Mouse (Mus musculus): ENCODE results near the gene Gal3st1.

- no peak for TF ChIP-seq MAX (IDR thresholded peaks at IDR 0.05; ENCODE audit: low read length)
- TF ChIP-seq POLR2A (IDR thresholded peaks at IDR 0.05; ENCODE audit: control insufficient read depth in 1 of 2, insufficient read depth in 1 of 2, low read depth in 1 of 2, low read length in 2 of 2, poor library complexity in 1 of 2): no peak
- no peak for TF ChIP-seq ZNF384 (IDR thresholded peaks at IDR 0.05; ENCODE audit: low read depth, low read length)
- peak; percentile 18 to 21 (median 20); a peak in 3 of 6 replicates for TF ChIP-seq CTCF (IDR thresholded peaks at IDR 0.05 in 2 of 3, conservative IDR thresholded peaks at IDR 0.05 in 1 of 3; ENCODE audit: control insufficient read depth in 1 of 3, insufficient read depth in 1 of 3, low read depth in 2 of 3, low read length in 3 of 3, poor library complexity in 1 of 3, severe bottlenecking in 1 of 3)
- no peak for TF ChIP-seq RAD21 (IDR thresholded peaks at IDR 0.05; ENCODE audit: low read depth, low read length)
- TF ChIP-seq NRF1 (IDR thresholded peaks at IDR 0.05; ENCODE audit: insufficient read depth, low read depth, low read length, poor library complexity, severe bottlenecking): no peak
- no peak for TF ChIP-seq ETS1 (IDR thresholded peaks at IDR 0.05; ENCODE audit: low read depth, low read length)
- TF ChIP-seq GATA1 (IDR thresholded peaks at IDR 0.05; ENCODE audit: low read depth, low read length): no peak
Observed at GRCm38 (mm10) chr11:4029343-4029742, 45.9 kb downstream of the Gal3st1 start.
